Mouse (Mus musculus) left cerebral cortex, adult 11 months (tissue): ENCODE data around the gene Phf13.

Experiments
- DNase-seq: peaks from one replicate; pipeline ENCODE4 v3.0.0; 2022; ENCODE audit warnings: low spot score

Gene Phf13

DNA sequence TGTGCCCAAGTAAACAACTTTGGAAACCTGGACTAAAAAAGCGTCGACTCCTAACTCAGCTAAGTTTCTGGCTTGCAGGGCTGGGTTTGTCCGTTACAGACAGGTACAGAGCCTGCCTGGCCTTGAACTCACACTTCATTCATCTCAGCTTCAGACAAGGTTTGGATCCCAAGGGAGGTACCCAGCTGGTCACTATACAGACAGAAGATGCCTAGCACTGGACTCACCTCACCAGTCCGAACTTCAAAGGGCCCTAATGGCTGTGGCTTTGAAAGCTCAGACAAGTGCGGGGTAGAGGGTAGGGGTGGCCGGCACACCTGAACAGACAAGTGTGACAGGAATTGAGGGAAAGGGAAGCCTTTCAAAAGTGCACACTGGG, 7.0 kb downstream of the Phf13 start:
- no peak for DNase-seq

DNA sequence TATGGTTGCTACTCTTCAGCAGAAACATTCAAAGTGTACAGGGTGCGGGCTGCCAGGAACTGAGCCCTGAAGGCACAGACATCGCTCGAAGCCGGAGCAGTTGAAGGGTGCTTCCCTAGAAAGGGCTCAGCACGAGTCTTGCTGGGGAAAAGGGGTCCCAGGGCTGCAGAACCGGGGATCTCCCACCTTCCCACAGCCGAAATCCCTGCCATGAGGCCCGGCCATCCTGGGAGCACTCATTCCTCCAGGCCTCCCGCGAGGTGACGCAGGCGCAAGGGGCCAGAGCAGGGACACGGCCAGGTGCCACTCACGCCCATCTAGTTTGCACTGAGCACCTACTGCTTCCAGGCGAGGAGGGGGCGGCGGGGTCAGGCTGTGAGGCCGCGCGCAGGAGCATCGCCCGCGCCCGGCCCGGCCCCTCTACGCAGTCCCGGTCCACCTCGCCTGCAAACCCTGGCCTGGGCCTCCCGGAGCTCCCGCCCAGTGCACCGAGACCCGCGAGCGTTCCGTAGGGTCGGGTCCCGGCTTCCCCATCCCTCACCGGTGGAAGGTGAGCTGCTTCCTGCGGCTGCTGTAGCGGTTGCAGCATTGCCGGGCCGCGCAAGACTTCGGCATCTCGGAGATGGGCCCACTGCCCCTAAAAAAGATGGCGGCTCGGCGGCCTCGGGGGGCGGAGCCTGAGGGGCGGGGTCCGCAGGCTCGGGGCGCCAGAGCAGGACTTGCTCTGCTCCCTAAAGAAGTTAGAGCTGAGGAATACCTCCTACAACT, 7.5 kb downstream of the Phf13 start, which contains the start of gene Thap3:
Gene Thap3, minus strand, starts transcription at position 656 of the 768 bp plus-strand sequence.
- DNase-seq: no peak

DNA sequence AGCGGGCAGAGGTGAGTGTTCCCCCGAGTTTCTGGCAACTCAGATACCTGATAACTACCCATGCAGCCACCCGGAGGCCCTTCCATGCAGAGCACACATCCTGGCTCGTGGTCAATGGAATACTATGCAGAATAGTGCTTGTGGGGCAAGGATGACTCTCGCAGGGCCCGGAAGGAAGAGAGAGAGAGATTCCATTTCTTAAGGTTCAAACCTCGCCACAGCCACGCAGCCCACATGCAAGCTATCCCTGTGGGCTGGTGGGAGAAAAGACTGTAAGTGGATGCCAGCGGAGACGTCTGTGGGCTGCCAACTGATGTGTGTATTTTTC, 8.1 kb downstream of the Phf13 start:
- no peak for DNase-seq

DNA sequence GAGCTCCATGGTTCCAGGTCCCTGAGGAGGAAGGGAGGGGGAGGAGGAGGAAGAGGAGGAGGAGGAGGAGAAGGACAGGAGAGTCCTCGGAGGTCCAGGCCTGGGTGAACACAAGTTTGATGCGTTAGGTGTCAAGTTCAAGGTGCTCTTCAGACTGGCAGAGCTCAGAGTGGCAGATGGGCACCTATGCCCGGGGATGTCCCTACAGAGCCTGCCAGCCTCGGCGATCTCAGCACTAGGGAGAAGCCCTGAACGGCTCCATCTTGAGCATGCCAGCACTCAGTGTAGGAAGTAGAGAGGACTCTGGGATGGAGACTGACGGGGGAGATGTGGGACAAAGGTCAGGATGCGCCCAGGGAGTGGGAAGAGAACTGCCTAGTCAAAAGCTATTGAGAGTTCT, 9.4 kb downstream of the Phf13 start:
- DNase-seq: no peak

DNA sequence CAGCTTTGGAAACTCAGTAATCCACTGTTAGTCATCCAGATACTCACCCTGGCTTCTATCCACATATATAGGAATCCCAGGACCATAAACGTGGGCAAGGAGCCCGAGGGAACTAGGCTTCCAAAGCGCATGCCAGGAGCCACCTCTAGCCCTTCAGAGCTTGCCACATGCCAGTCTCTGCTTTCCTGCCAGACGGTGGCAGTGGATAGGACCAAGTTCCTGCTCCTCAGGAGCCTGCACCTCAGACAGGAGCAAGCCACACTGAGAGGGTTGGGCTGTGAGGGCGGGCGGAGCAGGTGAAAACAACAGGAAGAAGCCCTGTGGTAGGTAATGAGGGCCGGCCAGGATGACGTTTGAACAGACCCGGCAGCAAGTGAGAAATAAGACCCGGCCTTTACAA, 10.2 kb downstream of the Phf13 start:
- no peak for DNase-seq

DNA sequence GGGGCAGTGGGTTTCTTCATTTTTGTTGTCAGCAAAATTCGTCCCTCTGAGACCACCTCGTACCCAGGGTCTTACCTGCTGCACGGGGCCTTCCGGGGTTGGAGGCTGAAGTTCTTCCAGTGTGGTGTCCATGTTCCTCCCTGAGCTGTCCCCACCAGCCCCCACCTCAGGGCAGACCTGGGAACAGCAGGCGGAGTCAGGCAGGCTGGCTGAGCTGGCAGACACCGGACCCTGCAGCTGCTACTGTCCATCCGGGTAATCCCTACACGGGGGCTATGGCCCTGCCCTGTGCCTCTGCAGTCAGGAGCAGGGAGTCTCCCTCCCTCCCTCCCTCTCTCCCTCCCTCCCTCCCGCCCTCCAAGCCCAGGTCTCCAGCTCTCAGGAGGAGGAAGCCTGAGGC, 12.5 kb downstream of the Phf13 start:
- no peak for DNase-seq

DNA sequence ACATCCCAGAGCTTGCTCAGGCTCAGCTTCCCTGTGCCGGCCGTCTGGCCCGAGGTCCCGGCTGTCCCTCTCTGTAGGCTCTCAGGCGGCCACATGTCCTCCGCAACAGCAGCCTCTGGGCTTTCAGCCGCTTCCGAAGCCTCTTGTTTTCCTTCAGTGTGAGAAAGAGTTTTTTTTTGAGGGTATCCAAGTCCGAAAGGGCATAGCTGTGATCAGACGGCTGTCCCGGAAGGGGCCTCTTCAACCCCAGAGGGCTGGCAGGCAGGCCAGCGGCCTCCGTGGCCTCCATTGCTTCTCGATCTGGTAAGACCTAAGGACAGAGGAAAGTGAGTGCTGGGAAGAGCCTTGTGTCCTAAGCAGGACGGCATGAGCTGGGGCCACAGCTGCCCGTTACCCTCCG, 13.0 kb downstream of the Phf13 start:
- DNase-seq: no peak

DNA sequence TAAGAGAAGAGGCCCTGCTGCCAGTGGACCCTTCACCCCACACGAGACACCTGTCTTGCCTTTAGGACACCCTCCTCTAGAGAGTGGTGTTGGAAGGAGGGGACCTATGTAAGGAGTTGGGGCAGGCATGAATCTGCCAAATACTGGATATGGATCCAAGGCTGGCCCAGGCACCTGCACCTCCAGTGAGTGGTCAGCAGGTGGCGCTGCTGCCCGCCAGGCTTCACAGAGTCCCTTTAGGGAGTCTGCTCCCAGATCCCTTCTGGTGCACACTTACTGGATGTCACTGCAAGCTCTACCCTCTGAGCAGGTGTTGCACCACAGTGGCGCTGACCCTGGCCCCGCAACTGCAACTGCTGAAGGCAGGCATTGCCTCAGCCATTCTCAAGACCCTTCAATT, 14.7 kb downstream of the Phf13 start:
- no peak for DNase-seq

DNA sequence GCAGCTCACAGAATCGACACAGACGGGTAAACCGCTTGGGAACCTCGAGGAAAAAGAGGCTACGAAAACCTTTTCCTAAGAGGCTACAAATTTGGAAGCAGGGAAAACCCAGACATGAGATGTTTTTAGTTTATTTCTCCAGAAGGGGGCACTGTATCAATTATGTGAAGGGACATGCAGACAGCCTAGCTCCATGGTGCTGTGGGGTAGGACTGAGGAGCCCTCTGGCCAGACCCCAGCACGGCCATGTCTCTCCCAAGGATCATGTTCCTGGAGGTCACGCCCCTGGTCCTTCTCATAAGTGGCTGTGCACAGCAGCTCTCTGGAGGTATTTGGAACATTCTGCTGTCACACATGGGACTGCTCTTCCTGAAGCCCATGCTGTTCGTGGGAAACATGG, 15.4 kb downstream of the Phf13 start:
- DNase-seq: no peak

DNA sequence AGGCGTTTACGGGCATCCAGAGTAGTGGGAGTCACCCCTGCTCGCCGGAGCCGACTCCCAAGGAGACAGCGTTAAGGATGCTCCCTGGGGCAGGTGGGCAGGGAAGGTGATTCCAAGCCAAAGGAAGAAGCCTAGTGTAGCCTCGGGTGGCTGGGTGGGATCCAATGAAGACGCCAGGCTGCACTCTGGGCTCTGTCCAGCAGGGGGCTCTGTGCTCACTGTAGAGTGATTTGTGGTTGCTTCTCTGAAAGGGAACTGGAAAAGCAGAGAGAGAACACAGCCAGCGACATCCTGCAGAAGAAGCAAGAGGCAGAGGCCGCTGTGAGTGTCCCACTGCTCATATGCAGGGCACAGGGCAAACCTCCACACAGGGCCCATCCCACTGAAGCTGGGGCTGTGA, 18.3 kb downstream of the Phf13 start:
- DNase-seq: peak; percentile 77

DNA sequence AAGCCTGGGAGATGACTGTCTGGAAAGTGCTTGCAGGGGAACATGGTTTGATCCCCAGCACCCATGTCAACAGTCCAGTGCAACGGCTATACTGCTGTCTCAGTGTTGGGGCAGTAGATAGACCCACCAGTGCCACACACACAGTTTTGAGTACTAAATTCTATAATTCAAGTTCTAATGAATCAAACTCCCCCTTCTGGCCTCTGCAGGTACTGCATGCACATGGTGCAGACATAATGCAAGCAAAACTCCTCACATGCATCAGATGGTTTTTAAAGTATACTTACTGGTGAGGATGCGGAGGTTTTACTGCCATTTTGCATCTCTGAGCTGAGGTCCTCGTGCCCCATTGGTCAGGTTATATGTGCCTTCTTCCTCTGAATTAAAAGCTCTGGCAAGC, 20.6 kb downstream of the Phf13 start:
- DNase-seq: no peak

DNA sequence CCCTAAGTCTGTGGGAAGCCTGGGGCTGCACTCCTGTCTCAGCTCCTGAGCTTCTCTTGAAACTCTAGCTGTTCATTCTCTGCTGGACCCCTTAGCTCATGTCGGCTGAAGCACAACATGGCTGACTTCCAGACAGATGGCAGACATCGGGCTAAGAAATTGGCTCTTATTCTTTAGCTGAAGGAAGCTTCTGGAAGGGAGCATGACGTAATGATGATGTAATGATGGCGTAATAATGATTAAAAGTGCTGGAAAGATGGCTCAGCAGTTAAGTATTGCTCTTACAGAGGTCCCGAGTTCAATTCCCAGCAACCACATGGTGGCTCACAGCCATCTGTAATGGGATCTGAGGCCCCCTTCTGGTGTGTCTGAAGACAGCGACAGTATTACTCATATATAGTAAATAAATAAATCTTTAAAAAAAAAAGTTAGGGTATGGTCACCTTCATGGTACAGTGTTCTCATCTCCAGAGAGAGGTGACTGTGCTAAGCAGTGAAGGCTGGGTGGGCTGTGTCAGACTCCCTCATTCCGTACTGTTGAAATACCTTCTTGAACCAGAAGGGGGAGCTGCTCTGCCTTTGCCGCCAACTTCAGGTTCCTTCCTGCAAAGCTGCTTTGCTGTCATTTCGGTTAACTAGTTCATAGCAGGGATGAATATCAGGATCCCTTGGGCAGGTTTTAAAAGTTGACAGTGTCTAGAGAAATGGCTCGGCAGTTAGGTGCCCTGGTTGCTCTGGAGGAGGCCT, 23.7 kb downstream of the Phf13 start:
- DNase-seq: no peak

DNA sequence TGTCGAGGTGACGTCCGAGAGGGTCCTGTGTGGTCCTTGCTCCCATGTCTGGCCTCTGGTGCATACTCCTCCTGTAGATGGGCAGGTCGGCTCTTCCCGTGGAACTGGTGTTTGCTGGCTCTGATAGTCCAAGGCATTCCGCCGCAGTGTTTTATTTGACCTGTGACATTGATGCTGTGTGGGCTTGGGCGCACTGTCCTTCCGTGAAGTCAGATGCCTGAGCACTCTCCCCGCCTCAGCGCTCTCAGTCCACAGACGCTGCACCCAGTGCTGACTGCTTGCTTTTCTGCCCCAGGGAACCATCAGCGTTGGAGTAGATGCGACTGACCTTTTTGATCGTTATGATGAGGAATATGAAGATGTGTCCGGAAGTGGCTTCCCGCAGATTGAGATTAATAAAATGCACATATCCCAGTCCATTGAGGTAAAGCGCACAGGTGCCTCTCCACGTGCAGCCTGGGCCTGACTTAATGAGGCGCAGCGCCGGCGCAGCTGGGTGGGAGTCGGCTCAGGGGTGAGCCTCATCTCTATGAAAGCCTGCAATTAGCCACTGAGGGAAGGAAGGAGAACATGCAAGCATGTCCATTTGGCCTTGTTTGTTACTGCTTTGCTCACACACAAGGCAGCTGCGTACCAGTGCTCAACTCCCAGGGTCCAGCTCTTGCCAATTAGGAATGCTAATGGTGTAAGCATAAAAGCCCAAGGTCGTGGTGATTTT, 27.7 kb downstream of the Phf13 start:
- DNase-seq: no peak

DNA sequence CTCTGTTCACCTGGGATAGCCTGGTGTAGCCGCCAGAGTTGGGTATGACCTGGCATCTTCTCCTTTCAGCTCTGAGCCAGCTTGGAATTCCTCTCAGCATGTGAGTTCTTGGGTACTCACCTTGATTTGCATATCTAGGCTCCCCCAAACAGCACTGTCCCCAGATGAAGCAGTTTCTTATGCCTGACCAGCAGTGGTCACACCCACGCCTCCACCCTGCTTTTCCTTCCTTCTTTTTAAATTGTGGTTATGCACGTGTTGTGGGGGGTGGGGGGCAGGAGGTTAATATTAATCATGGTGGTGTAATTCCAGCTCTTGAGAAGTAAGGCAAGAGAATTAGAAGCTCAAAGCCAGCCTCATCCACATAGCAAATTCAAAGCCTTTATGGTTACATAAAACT, 33.2 kb downstream of the Phf13 start:
- DNase-seq: no peak

DNA sequence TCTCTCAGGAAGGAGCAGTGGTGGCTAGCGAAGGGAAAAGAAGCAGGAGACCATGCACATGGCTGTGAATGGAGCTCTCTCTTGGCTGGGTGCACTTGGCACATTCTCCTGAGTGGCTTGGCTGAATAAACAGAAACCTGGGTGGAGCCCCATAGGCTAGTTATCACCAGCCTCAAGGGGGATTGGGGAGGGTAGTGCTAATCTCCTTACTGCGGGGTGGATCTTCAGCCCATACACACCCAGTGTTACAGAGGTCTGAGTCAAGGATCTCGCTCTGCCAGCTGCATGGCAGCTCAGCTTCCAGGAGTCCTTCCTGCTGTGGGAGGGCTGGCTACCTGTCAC, 35.6 kb downstream of the Phf13 start:
- DNase-seq: no peak

DNA sequence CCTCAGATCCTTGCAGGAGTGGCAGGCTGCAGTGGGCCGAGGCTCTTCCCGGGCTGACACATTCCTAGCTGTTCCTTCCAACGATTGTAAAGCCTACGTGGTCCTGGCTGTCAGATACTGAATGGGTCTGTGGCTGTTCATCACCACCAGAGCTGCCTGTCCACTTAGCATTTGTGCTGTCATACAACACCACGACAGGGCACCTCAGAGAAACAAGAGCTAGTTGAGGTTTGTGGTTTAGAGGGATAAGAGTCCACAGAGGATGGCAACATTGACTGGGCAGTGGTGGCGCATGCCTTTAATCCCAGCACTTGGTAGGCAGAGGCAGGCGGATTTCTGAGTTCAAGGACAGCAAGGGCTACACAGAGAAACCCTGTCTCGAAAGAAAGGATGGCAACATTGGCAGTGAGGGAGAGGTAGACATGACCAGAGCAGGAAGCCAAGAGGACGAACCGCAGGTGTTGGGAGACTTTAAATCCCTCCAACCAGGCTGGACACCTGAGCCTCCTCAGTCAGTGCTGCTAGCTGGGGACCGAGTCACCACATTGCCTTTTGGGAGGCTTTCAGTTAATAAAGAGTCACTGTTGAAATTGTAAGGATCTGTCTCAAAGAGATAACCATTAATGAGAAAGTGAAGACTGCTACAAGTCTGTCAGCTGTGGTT, 36.1 kb downstream of the Phf13 start:
- no peak for DNase-seq

DNA sequence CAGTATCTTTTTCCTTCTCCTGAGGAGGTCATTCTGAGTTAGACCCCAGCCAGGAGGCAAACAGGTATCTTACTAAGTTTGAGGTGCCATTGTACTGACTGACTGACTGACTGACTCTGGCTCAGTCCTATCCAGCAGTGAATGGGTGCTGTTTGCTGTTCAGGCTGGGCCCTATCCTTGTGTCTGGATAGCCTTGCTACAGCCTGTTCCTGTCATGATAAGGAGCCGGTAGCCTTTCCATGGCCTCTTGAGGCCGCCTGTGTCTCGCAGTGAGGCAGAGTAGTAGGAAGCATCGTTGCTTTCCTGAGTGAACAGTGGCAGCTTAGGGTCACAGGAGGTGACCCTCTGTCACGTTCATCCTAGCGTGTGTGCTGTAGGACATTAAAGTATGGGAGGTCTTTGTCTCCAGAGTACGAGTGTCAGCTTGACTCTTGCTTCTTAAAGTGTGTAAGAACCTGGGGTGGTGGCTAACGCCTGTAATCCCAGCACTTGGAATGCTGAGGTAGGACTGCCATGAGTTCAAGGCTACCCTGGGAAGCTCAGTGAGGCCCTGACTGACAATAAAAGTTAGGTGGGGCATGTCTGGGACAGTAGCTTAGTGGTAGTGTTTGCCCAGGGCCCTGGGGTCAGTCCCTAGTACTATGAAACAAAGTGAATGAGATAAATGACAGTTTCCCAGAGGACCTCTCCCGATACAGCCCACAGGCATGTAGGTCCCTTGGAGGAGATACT, 38.3 kb downstream of the Phf13 start:
- no peak for DNase-seq

DNA sequence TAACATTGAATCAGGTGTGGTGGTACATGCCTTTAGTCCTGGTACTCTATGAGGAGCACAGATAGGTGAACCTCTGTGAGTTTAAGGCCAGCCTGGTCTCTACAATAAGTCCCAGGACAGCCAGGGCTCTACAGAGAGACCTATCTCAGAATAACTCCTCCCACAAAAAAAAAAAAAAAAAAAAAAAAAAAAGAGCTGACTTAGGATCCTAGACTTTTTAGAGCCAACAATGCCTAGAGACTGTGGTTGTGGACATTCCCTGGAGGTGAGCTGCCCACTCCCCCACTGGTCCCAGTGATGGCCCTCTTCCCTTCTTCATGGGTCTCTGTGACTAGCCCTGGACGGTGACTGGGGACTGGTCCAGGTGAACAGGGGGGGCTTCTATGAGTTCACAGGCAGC, 40.3 kb downstream of the Phf13 start:
- DNase-seq: no peak

DNA sequence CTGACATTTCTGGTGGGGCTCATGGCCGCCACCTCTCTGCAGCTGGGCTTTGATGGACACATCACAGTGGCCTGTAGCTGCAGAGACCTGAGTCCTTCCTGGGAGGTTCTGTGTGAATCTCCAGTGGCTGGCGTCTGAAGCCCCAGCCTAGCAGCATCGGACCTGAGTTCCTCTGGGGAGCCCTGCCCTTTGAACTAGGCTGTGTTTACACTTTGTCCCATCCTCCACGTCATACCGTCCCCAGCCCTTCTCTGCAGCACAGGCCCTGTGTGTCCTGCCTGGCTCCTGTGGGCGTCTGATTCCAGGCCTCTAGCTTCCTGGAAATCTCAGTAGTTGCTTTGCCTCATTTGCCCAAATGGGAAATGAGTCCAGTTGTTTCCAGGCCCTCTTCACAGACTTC, 42.8 kb downstream of the Phf13 start:
- no peak for DNase-seq

DNA sequence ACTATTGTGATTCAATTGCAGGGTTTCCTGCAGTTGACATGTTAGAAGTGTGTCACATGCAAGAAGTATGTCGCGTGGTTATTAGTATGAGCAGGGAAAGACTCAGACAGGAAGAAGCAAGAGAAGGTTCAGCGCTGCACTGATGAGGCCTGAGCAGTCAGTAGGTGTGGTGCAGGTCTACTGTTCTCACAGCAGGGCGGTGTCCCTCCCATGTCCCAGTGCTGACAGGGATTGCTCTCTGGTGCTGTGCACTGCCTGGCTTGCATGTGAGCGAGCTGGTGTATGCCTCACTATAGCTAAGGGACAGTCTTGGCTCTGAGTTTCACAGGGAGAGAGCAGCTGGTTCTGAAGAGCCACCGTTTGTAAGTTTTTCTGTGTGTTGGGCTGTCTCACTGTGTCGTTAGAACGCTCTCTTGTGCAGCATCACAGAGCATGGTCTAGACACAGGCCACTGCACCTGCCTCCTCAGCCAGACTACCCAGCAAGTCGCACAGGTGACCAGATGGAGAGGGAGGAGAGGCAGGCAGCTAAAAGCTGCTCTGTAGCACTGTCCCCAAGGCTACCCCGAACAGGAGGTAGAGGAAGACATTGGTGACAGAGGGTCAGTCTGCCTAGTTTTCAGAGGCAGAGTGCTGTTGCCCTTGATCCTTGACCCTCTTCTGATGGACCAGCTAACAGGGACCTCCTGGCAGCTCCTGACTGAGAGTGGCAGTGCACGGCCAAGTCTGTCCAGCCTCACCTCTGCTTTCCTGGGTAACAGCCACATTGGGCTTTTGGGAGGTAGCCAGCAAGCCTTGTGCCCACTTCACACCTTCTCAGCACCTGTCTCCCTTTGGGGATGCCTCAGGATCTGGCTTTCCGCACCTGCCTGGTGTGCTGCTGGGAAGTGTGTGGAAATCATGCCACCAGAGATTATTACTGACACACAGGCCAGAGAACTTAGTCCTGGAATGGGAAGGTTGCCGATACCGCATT, 47.3 kb downstream of the Phf13 start:
- no peak for DNase-seq

DNA sequence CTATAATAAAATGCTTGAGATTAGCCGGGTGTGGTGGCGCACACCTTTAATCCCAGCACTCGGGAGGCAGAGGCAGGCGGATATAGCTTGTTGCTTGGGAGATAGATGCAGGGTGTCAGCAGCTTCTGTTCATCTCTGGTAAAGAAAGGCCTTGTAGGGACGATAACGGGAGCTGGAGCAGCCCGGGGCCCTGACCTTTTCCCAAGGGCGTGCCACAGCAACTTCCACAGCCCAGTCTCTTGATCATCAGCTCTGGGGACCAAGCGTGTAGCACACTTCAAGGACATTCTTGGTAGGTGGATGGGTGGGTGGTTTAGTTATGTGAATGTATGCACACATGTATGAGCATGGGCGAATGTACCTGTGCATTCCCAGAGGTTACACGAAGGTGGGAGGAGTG, 49.8 kb downstream of the Phf13 start:
- no peak for DNase-seq
